Mouse (Mus musculus): ENCODE measurements around the gene Gamt. TPM values are rescaled to one million over a fixed set of nuclear protein-coding genes. Genes with fewer than 3 reads are reported as not detected.

Gamt gene
- polyA plus RNA-seq, 1 experiment from 2014 or later: 35.1 TPM

DNA sequence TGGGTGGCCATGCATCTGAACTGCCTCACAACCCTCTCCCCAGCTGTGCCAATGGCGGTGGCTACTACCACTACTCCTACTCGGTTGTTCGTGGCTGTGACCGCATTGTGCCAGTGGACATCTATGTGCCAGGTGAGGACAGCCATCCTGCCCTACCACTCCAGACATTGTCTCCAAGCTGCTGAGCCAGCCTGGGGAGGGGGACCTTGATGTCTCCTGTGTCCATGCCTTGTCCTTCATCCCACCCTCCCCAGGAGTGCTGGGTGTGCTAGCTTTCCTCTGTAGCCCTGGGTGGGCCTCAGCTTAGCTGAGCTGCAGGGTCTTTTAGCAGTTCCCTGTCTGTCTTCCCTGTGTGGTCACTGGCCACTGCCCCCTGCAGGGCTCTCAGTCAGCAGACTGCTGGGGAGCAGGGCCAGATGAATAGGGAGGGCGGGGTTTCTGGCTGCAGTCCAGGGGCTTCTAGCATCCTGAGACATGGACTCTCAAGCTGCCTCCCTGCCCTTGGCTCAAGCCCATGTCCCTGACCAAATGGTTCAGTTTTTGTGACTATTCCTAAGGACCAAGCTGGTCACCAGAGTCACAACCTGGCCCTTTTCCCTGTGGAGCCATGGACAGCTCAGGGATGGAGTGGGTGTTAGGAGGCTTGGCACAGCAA is 4.8 kb downstream of the Gamt start:
- H3K27ac ChIP-seq (ENCODE audit: low read depth, low read length): no peak overlapping the region
- no peak for DNase-seq (ENCODE audit: low spot score)
- H3K9ac ChIP-seq (ENCODE audit: low read length): no peak overlapping the region
- H3K27me3 ChIP-seq (ENCODE audit: control insufficient read depth, insufficient read depth, low read length): no peaks in the 10 kb centered on the region
- H3K4me2 ChIP-seq (ENCODE audit: low read depth): no peak overlapping the region
- H3K4me3 ChIP-seq (ENCODE audit: low read depth, low read length): no peak overlapping the region
- WGBS: 94% methylated on average over 5 of the region's 5 CpGs
- H3K36me3 ChIP-seq (ENCODE audit: control insufficient read depth, insufficient read depth, low read length): peaks cover 14% of the 10 kb centered on the region
- peaks cover 15% of the 10 kb centered on the region for H3K4me1 ChIP-seq (ENCODE audit: control insufficient read depth, insufficient read depth, low read length)
- no peaks in the 10 kb centered on the region for H3K9me3 ChIP-seq (ENCODE audit: control insufficient read depth, low read length)
- no peak for ATAC-seq (ENCODE audit: insufficient read depth, low FRiP score, low TSS enrichment)

DNA sequence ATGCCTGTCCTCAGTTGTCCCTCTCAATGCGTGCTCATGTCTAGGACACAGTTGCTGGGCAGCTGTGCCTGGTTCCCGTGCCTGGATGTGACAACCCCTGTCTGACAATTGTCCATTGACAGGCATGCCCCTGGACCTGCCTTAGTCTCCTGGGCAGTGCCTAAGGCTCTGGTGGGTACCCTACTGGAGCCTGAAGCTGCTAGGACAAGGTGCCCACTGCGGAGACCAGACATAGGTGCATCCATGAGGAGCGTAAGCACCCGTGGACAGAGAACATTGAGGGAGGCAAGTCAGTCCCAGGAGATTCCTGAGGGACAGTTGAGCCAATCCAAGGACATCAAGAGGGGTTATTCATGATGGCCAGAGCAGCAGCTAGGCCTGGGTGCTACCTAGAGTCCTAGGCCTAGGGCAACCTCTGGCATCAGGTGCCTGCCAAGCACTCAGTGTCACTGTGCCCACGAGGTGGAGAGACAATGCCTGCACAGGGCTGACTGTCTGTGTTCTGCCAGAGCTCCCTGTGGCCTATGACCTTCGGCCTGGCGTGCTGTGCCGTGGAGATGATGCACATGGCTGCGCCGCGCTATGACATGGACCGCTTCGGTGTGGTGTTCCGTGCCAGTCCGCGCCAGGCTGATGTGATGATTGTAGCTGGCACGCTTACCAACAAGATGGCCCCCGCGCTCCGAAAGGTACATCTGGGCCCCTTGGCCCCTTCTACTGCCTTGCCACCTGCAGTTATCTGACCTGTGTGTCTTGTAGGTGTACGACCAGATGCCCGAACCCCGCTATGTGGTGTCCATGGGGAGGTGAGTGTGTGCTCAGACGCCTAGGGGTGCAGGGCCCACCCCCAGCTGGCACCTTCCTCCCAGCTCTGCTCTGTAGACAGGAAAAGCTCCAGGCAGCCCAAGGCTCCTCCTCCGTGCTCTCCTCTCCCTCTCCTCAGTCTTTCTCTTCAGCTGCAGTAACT is 6.2 kb downstream of the Gamt start:
- no peaks in the 10 kb centered on the region for H3K27me3 ChIP-seq (ENCODE audit: control insufficient read depth, insufficient read depth, low read length)
- 95% methylated on average over 26 of the region's 26 CpGs for WGBS
- peaks cover 16% of the 10 kb centered on the region for H3K4me1 ChIP-seq (ENCODE audit: control insufficient read depth, insufficient read depth, low read length)
- no peaks in the 10 kb centered on the region for H3K9me3 ChIP-seq (ENCODE audit: control insufficient read depth, low read length)
- no peak overlapping the region for H3K4me3 ChIP-seq (ENCODE audit: low read depth, low read length)
- H3K27ac ChIP-seq (ENCODE audit: low read depth, low read length): no peak overlapping the region
- no peak for ATAC-seq (ENCODE audit: insufficient read depth, low FRiP score, low TSS enrichment)
- no peak overlapping the region for H3K9ac ChIP-seq (ENCODE audit: low read length)
- peaks cover 14% of the 10 kb centered on the region for H3K36me3 ChIP-seq (ENCODE audit: control insufficient read depth, insufficient read depth, low read length)
- DNase-seq (ENCODE audit: low spot score): no peak
- H3K4me2 ChIP-seq (ENCODE audit: low read depth): no peak overlapping the region

DNA sequence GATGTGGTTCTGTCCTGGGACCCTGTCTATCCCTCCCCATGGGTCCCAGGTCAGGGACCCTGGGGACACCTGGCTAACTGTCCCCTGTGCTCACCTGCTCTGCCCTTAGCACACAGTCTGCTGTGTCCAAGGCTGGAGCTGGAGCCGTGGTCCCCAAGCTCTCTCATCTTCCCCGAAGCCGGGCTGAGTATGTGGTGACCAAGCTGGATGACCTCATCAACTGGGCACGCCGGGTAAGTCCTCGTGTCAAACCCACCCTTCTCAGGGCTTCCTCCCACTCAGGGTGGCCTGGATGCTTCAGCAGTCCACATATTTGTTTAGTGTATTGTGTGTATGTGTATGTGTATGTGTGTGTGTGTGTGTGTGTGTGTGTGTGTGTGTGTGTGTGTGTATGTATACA is 7.3 kb downstream of the Gamt start:
- DNase-seq (ENCODE audit: low spot score) (no peak), ATAC-seq (ENCODE audit: insufficient read depth, low FRiP score, low TSS enrichment) (no peak)
- Histone ChIP-seq H3K4me3 (ENCODE audit: low read depth, low read length) (no peak overlapping the region), H3K4me1 (ENCODE audit: control insufficient read depth, insufficient read depth, low read length) (peaks cover 12% of the 10 kb centered on the region; the same call in 1 of the 2 replicates), H3K27ac (ENCODE audit: low read depth, low read length) (no peak overlapping the region), H3K4me2 (ENCODE audit: low read depth) (no peak overlapping the region), H3K9me3 (ENCODE audit: control insufficient read depth, low read length) (no peaks in the 10 kb centered on the region), H3K36me3 (ENCODE audit: control insufficient read depth, insufficient read depth, low read length) (peaks cover 14% of the 10 kb centered on the region), H3K27me3 (ENCODE audit: control insufficient read depth, insufficient read depth, low read length) (no peaks in the 10 kb centered on the region), H3K9ac (ENCODE audit: low read length) (no peak overlapping the region)
- WGBS: 84% methylated on average over 6 of the region's 6 CpGs

DNA sequence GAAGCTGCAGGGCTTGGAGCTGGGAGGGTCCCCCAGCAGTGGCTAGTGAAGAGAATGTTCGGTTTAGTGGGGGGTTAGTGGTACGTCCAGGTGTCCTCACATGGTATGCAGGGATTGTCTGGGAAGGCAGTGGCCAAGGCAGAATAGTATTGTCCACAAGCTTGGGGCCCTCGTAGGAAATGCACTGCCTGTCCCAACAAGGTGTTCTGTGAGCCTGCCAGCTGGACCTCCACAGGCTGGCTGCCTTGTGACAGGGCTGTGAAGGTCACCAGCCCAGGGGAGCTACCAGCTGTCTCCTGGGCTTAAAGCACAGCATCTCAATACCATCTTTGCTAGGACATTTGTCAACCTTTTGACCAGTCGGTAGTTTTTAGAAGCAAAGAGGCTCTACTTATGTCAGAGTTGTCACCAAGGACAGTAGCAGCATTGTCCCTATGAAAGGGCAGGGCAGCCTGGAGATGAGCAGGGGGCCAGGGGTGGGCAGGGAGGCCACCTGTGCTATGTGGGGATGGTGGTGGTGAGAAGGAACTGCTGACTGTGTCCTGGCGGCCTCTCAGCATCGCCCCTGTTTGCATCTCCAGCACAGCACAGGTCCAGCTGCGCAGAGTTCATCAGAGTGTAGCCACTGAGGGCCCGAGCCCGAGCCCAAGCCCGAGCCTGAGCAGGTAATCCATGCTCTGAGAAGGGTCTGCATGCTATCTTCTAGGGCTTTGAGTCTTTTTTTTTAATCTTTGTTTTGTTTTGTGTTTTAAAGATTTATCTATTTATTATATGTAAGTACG is 8.1 kb downstream of the Gamt start:
- DNase-seq (ENCODE audit: low spot score) (no peak), ATAC-seq (ENCODE audit: insufficient read depth, low FRiP score, low TSS enrichment) (no peak)
- H3K4me2 ChIP-seq (ENCODE audit: low read depth): no peak overlapping the region
- H3K4me1 ChIP-seq (ENCODE audit: control insufficient read depth, insufficient read depth, low read length): peaks cover 12% of the 10 kb centered on the region; the same call in 1 of the 2 replicates
- peaks cover 14% of the 10 kb centered on the region for H3K36me3 ChIP-seq (ENCODE audit: control insufficient read depth, insufficient read depth, low read length)
- H3K9me3 ChIP-seq (ENCODE audit: control insufficient read depth, low read length): no peaks in the 10 kb centered on the region
- no peaks in the 10 kb centered on the region for H3K27me3 ChIP-seq (ENCODE audit: control insufficient read depth, insufficient read depth, low read length)
- no peak overlapping the region for H3K9ac ChIP-seq (ENCODE audit: low read length)
- H3K4me3 ChIP-seq (ENCODE audit: low read depth, low read length): no peak overlapping the region
- 92% methylated on average over 11 of the region's 11 CpGs for WGBS
- no peak overlapping the region for H3K27ac ChIP-seq (ENCODE audit: low read depth, low read length)

DNA sequence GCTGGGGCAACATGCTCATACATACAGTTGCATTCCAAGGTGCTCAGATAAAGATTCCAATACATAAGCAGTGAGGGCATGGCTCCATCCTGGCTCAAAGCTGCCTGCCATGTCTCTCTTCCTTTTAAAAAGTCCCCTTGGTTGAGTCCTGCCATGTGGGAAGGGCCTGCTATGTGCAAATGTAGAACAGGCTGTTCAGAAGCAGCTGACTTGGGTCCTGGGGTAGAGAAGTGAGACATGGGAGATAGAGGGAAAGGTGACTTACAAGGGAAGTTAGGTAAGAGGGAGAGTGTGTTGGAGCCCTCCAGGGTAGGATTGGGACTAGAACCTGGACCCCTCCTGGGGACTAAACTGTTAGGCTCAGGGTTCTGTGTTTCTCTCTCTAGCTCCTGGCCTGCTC is 8.8 kb downstream of the Gamt start:
- ATAC-seq (ENCODE audit: insufficient read depth, low FRiP score, low TSS enrichment) (no peak), DNase-seq (ENCODE audit: low spot score) (no peak)
- Histone ChIP-seq H3K27ac (ENCODE audit: low read depth, low read length) (no peak overlapping the region), H3K9ac (ENCODE audit: low read length) (no peak overlapping the region), H3K27me3 (ENCODE audit: control insufficient read depth, insufficient read depth, low read length) (no peaks in the 10 kb centered on the region), H3K4me3 (ENCODE audit: low read depth, low read length) (no peak overlapping the region), H3K4me2 (ENCODE audit: low read depth) (no peak overlapping the region), H3K9me3 (ENCODE audit: control insufficient read depth, low read length) (no peaks in the 10 kb centered on the region), H3K4me1 (ENCODE audit: control insufficient read depth, insufficient read depth, low read length) (peaks cover 12% of the 10 kb centered on the region; the same call in 1 of the 2 replicates), H3K36me3 (ENCODE audit: control insufficient read depth, insufficient read depth, low read length) (peaks cover 14% of the 10 kb centered on the region)

DNA sequence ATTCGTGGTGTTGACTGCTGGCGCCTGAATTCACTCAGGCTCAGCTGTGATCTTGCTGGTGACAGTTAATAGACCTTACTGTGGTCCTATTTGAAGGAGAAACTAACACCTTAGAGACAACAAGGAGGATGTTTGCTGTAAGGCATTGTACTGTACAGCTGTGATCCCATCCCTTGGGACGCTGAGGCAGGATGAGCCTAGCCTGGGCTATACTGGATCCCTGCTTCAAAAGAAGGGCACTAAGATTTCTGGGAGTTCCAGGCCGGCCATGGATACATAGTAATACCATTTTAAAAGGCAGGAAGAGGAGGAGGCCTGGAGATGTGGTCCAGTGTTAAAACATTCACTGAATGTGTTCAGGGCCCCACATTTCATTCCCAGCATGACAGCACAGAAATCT is 10.2 kb downstream of the Gamt start:
- H3K9me3 ChIP-seq (ENCODE audit: control insufficient read depth, low read length): no peaks in the 10 kb centered on the region
- H3K36me3 ChIP-seq (ENCODE audit: control insufficient read depth, insufficient read depth, low read length): peaks cover 8% of the 10 kb centered on the region; the same call in 1 of the 2 replicates
- 86% methylated on average over 4 of the region's 4 CpGs for WGBS
- DNase-seq (ENCODE audit: low spot score) (no peak), ATAC-seq (ENCODE audit: insufficient read depth, low FRiP score, low TSS enrichment) (no peak)
- no peaks in the 10 kb centered on the region for H3K27me3 ChIP-seq (ENCODE audit: control insufficient read depth, insufficient read depth, low read length)
- no peak overlapping the region; the same call in 1 of the 2 replicates for H3K9ac ChIP-seq (ENCODE audit: low read length)
- peak overlapping the region; percentile 82; the same call in 1 of the 2 replicates for H3K4me2 ChIP-seq (ENCODE audit: low read depth)
- peaks cover 12% of the 10 kb centered on the region; the same call in 1 of the 2 replicates for H3K4me1 ChIP-seq (ENCODE audit: control insufficient read depth, insufficient read depth, low read length)
- H3K4me3 ChIP-seq (ENCODE audit: low read depth, low read length): no peak overlapping the region
- no peak overlapping the region for H3K27ac ChIP-seq (ENCODE audit: low read depth, low read length)

DNA sequence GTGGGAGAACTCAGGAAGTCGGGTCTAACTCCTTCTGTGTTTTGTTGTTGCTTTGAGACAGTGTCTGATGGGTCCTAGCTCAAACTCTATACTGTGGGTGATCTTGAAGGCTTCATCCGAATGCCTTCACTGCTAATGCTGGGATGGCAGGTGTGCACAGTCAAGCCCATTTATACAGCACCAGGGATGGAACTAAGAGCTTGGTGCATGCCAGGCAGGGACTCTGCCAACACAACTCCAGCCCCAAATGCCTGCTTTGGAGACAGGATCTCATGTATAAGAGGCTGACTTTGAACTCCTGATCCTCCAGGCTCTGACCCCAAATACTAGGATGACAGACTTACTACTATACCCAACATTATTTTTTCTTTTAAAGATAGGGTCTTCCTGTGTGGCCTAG is 10.8 kb downstream of the Gamt start:
- peak overlapping the region; percentile 82 for H3K4me2 ChIP-seq (ENCODE audit: low read depth)
- peak overlapping the region; percentile 66 for H3K4me3 ChIP-seq (ENCODE audit: low read depth, low read length)
- no peak for DNase-seq (ENCODE audit: low spot score)
- no peak for ATAC-seq (ENCODE audit: insufficient read depth, low FRiP score, low TSS enrichment)
- peak overlapping the region; percentile 75 for H3K9ac ChIP-seq (ENCODE audit: low read length)
- H3K4me1 ChIP-seq (ENCODE audit: control insufficient read depth, insufficient read depth, low read length): peaks cover 12% of the 10 kb centered on the region; the same call in 1 of the 2 replicates
- 56% methylated on average over 2 of the region's 2 CpGs for WGBS
- no peak overlapping the region for H3K27ac ChIP-seq (ENCODE audit: low read depth, low read length)
- 0 out of 2 replicates have a peak, but pooled peaks cover 5% of the 10 kb centered on the region for H3K36me3 ChIP-seq (ENCODE audit: control insufficient read depth, insufficient read depth, low read length)
- H3K9me3 ChIP-seq (ENCODE audit: control insufficient read depth, low read length): no peaks in the 10 kb centered on the region
- H3K27me3 ChIP-seq (ENCODE audit: control insufficient read depth, insufficient read depth, low read length): no peaks in the 10 kb centered on the region

DNA sequence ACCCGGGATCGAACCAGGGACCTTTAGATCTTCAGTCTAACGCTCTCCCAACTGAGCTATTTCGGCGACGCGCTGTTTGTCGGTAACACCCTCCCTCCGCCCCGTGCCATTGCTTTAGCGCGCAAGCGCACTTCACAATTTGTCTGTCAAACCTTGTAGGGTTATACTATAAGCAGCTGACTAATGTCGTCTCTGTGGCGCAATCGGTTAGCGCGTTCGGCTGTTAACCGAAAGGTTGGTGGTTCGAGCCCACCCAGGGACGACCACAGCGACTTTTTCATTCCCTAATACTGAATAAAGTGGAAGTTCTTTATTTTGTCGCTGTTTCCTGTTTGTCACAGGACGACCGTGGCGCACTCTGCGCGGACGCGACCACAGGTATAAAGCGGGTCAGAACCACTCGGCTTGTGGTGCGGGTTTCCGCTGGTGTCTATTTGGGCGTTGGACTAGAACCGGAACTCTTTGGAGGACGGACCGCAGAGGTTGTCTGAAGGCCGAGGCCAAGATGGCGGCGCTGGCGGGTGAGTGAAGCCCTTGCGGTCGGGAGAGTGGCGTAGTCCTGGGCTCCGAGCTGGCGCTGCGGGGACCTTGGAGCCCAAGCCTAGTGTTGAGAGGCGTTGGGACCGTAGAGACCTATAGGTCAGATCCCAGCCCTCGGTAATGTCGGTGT is 11.7 kb downstream of the Gamt start, which contains the start of gene Ndufs7:
Gene Ndufs7, plus strand, starts transcription at position 151 of the 670 bp plus-strand sequence.
- Histone ChIP-seq H3K27ac (ENCODE audit: low read depth, low read length) (peak within 1 kb of the TSS; percentile 28), H3K4me2 (ENCODE audit: low read depth) (peak within 1 kb of the TSS; percentile 82), H3K4me1 (ENCODE audit: control insufficient read depth, insufficient read depth, low read length) (peaks cover 12% of the 10 kb centered on the region; the same call in 1 of the 2 replicates), H3K36me3 (ENCODE audit: control insufficient read depth, insufficient read depth, low read length) (peaks cover 6% of the 10 kb centered on the region; the same call in 1 of the 2 replicates), H3K9me3 (ENCODE audit: control insufficient read depth, low read length) (no peaks in the 10 kb centered on the region), H3K4me3 (ENCODE audit: low read depth, low read length) (peak within 1 kb of the TSS; percentile 66), H3K27me3 (ENCODE audit: control insufficient read depth, insufficient read depth, low read length) (no peaks in the 10 kb centered on the region), H3K9ac (ENCODE audit: low read length) (peak within 1 kb of the TSS; percentile 75)
- DNase-seq (ENCODE audit: low spot score) (peak; percentile 92), ATAC-seq (ENCODE audit: insufficient read depth, low FRiP score, low TSS enrichment) (peak; percentile 86)
- WGBS: under 1% methylated on average over 53 of the region's 53 CpGs

Measured in neural tube, embryonic 11.5 days (tissue).